9 mouse cellular contexts compared by ENCODE assay signal in genomic region chr11:99127785-99128682, GRCm38 (mm10). TPM values are rescaled to one million over a fixed set of nuclear protein-coding genes. Genes with fewer than 3 reads are reported as not detected.
A peak's percentile ranks its signal among the peaks of the same experiment; 100 is the strongest.
DNase-seq lines count a peak whose midpoint lies in the region; ATAC-seq and TF ChIP-seq lines count a peak whose summit lies in the region.
"Had no signal": no experiment of that assay in that cellular context is flagged by ENCODE, and none has a peak within 500 bp of the region (broad histone marks: within the 10 kb centered on the region; RNA-seq: fewer than 3 reads in every experiment).

No protein-coding gene starts in this region.

- TF ChIP-seq CTCF in stomach, postnatal 0 days (IDR thresholded peaks at IDR 0.05; ENCODE audit: low read depth), result no peak

- H3K27me3 ChIP-seq in midbrain, embryonic 10.5 days (ENCODE audit: low read depth, poor library complexity, severe bottlenecking), result no peaks in the 10 kb centered on the region
- no peaks in the 10 kb centered on the region for H3K27me3 ChIP-seq in midbrain, embryonic 15.5 days (replicated peaks)
- peaks cover 34% of the 10 kb centered on the region for H3K27me3 ChIP-seq in liver, embryonic 12.5 days (replicated peaks)
- no peaks in the 10 kb centered on the region for H3K27me3 ChIP-seq in stomach, postnatal 0 days (ENCODE audit: control insufficient read depth, insufficient read depth, low read length)

- H3K9me3 ChIP-seq in midbrain, embryonic 10.5 days (replicated peaks), result 0 out of 2 replicates have a peak, but pooled peaks cover 4% of the 10 kb centered on the region
- H3K9me3 ChIP-seq in midbrain, embryonic 15.5 days, result no peaks in the 10 kb centered on the region
- H3K9me3 ChIP-seq in liver, embryonic 12.5 days (replicated peaks), result no peaks in the 10 kb centered on the region
- no peaks in the 10 kb centered on the region for H3K9me3 ChIP-seq in stomach, postnatal 0 days (ENCODE audit: control insufficient read depth, low read length)

- H3K9ac ChIP-seq in midbrain, embryonic 15.5 days, result no peak overlapping the region
- no peak overlapping the region for H3K9ac ChIP-seq in liver, embryonic 12.5 days
- H3K9ac ChIP-seq in stomach, postnatal 0 days (ENCODE audit: low read length), result no peak overlapping the region

- WGBS in midbrain, embryonic 10.5 days, result 88% methylated on average over 18 of the region's 18 CpGs
- 87% methylated on average over 18 of the region's 18 CpGs for WGBS in midbrain, embryonic 15.5 days
- WGBS in liver, embryonic 12.5 days (ENCODE audit: insufficient replicate concordance), result 48% methylated on average over 18 of the region's 18 CpGs
- 65% methylated on average over 18 of the region's 18 CpGs for WGBS in stomach, postnatal 0 days

- ATAC-seq in midbrain, embryonic 15.5 days (replicated peaks), result no peak
- ATAC-seq in liver, embryonic 12.5 days, result no peak
- 0 out of 2 replicates have a peak, but pooled peaks have one; percentile 18 for ATAC-seq in stomach, postnatal 0 days (ENCODE audit: low FRiP score, low TSS enrichment)
- ATAC-seq: hindbrain, postnatal 0 days had no signal

- DNase-seq in gastrocnemius, postnatal 25 days, result peak; percentile 46
- DNase-seq in gastrocnemius, postnatal 14 days, result no peak
- no peak for DNase-seq in midbrain, embryonic 10.5 days (ENCODE audit: low spot score)
- DNase-seq in stomach, postnatal 0 days (ENCODE audit: low spot score), result no peak
- DNase-seq in spleen, adult 18-20 months, result no peak
- no peak for DNase-seq in embryo, embryonic 10.5 days (ENCODE audit: low spot score)

- TF ChIP-seq EP300 in stomach, postnatal 0 days (optimal IDR thresholded peaks at IDR 0.05), result no peak

- no peak overlapping the region for H3K4me3 ChIP-seq in midbrain, embryonic 10.5 days
- no peak overlapping the region for H3K4me3 ChIP-seq in midbrain, embryonic 15.5 days
- H3K4me3 ChIP-seq in liver, embryonic 12.5 days, result no peak overlapping the region
- H3K4me3 ChIP-seq in stomach, postnatal 0 days (ENCODE audit: low read depth, low read length), result no peak overlapping the region

- intact Hi-C loops in gastrocnemius, postnatal 14 days (cut with DNase I; ENCODE audit: low total_unique reads), result loop anchor here (10.0 kb wide), 1 partner anchor 213 kb away; no protein-coding TSS in a partner anchor

- no peak overlapping the region for H3K4me2 ChIP-seq in midbrain, embryonic 15.5 days
- no peak overlapping the region for H3K4me2 ChIP-seq in liver, embryonic 12.5 days
- H3K4me2 ChIP-seq in stomach, postnatal 0 days (replicated peaks; ENCODE audit: low read depth), result no peak overlapping the region

- peaks cover 59% of the 10 kb centered on the region for H3K4me1 ChIP-seq in midbrain, embryonic 10.5 days
- H3K4me1 ChIP-seq in midbrain, embryonic 15.5 days, result peaks cover 14% of the 10 kb centered on the region
- peaks cover 51% of the 10 kb centered on the region for H3K4me1 ChIP-seq in liver, embryonic 12.5 days
- peaks cover 3% of the 10 kb centered on the region; the same call in 1 of the 2 replicates for H3K4me1 ChIP-seq in stomach, postnatal 0 days (replicated peaks; ENCODE audit: control insufficient read depth, insufficient read depth)

- H3K36me3 ChIP-seq in midbrain, embryonic 10.5 days, result no peaks in the 10 kb centered on the region
- no peaks in the 10 kb centered on the region for H3K36me3 ChIP-seq in midbrain, embryonic 15.5 days (replicated peaks)
- H3K36me3 ChIP-seq in liver, embryonic 12.5 days, result no peaks in the 10 kb centered on the region
- H3K36me3 ChIP-seq in stomach, postnatal 0 days (ENCODE audit: control insufficient read depth, insufficient read depth, low read length), result no peaks in the 10 kb centered on the region

- H3K27ac ChIP-seq in midbrain, embryonic 10.5 days (replicated peaks), result peak overlapping the region; percentile 28
- no peak overlapping the region for H3K27ac ChIP-seq in midbrain, embryonic 15.5 days
- H3K27ac ChIP-seq in liver, embryonic 12.5 days, result 0 out of 2 replicates have a peak overlapping the region, but pooled peaks have one; percentile 47
- H3K27ac ChIP-seq in stomach, postnatal 0 days (replicated peaks), result peak overlapping the region; percentile 78
- H3K27ac ChIP-seq: hindbrain, postnatal 0 days had no signal

RNA-seq across cellular contexts. Expression of gene Ccr7, which starts 26.8 kb away (rescaled TPM):
- not detected for total RNA-seq in gastrocnemius, postnatal 25 days (2021)
- total RNA-seq in gastrocnemius, postnatal 14 days (2021), result under 1 TPM; 0.10 to 0.11 TPM
- 0.14 TPM in 1 of 2 replicates, not detected in the other for polyA plus RNA-seq in midbrain, embryonic 10.5 days (2016; fragmentation: Nextera tagmentation; extraction: Ambion mirVana)
- 0.09 TPM in 1 of 2 replicates, not detected in the other for polyA plus RNA-seq in midbrain, embryonic 15.5 days (2015; fragmentation: Nextera tagmentation; extraction: Ambion mirVana)
- 0.39 and 0.44 TPM in 2 replicates for polyA plus RNA-seq in liver, embryonic 12.5 days (2016; fragmentation: Nextera tagmentation; extraction: Ambion mirVana)
- polyA plus RNA-seq in stomach, postnatal 0 days (2015; fragmentation: Nextera tagmentation; extraction: Ambion mirVana), result 0.05 and 0.07 TPM in 2 replicates
- total RNA-seq: hindbrain, postnatal 0 days had no signal
- polyA plus RNA-seq: hindbrain, postnatal 0 days had no signal

RNA-seq across cellular contexts. Expression of gene Tns4, which starts 38.9 kb away (rescaled TPM):
- total RNA-seq in gastrocnemius, postnatal 25 days (2021), result under 1 TPM in 1 of 2 experiments, not detected in 1; 0.05 TPM
- total RNA-seq in gastrocnemius, postnatal 14 days (2021), result under 1 TPM in 1 of 2 experiments, not detected in 1; 0.10 TPM
- polyA plus RNA-seq in midbrain, embryonic 10.5 days (2016; fragmentation: Nextera tagmentation; extraction: Ambion mirVana), result 0.55 and 0.84 TPM in 2 replicates
- polyA plus RNA-seq in midbrain, embryonic 15.5 days (2015; fragmentation: Nextera tagmentation; extraction: Ambion mirVana), result 0.09 TPM in 1 of 2 replicates, not detected in the other
- polyA plus RNA-seq in liver, embryonic 12.5 days (2016; fragmentation: Nextera tagmentation; extraction: Ambion mirVana), result 0.17 and 0.39 TPM in 2 replicates
- polyA plus RNA-seq in stomach, postnatal 0 days (2015; fragmentation: Nextera tagmentation; extraction: Ambion mirVana), result 0.82 and 1.1 TPM in 2 replicates
